Mouse (Mus musculus): ENCODE data around the gene Zfp62. TPM values are rescaled to one million over a fixed set of nuclear protein-coding genes. Genes with fewer than 3 reads are reported as not detected.
"Not testable (repeated sequence)": the region's sequence is repeated elsewhere in the genome, so short reads cannot be mapped to it uniquely, and the experiment has no call there.

Gene Zfp62
- polyA plus RNA-seq (2015; fragmentation: Nextera tagmentation; extraction: Ambion mirVana) = 28.3 and 30.0 TPM in 2 replicates

DNA sequence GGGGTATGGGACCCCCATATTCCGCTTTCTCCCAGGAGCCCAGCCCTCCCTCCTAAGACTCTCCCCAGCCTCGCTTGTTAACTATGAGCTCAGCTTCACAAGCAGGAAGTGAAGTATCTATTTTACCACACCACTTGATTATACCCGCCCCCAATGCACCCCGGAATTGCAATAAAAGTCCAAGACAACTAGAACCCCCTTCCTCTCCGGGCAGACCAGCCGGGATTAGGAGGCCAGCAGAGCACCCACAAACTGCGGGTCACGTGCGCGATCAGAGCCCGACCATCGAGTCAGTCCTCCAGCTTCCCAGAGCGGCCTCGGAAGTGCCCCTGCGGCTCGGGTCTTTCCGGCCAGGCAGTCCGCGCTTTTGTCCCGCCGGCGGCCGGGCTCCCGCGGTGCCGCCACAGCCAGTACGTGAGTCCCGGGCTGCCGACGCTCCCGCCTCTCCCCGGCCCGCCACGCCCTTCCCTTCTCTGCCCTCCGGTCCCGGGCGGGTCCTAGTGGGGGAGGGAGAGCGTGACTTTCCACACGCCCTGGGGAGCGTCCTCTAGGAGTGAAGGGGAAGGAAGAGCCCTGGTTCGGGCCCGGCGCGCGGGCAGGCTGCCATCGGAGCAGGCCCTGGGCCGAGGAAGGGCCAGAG lies at the start of gene Zfp62:
TSS of gene Zfp62 (plus strand) at position 164 of the 640 bp plus-strand sequence.
- peak within 1 kb of the TSS; percentile 93 for H3K4me2 ChIP-seq (ENCODE audit: low read depth, low read length)
- peak within 1 kb of the TSS; percentile 100 for H3K27ac ChIP-seq (ENCODE audit: low read length)
- H3K9me3 ChIP-seq (replicated peaks; ENCODE audit: control insufficient read depth, low read length) = no peaks in the 10 kb centered on the region
- ATAC-seq (replicated peaks; ENCODE audit: extremely low read depth, insufficient read depth, low FRiP score) = peak; percentile 92
- peaks cover 20% of the 10 kb centered on the region for H3K4me1 ChIP-seq (ENCODE audit: control insufficient read depth, insufficient read depth, low read length)
- under 1% methylated on average over 46 of the region's 47 CpGs for WGBS
- peak within 1 kb of the TSS; percentile 93 for H3K4me3 ChIP-seq (ENCODE audit: low read length)
- H3K36me3 ChIP-seq (ENCODE audit: control insufficient read depth, insufficient read depth) = no peaks in the 10 kb centered on the region; the same call in 1 of the 2 replicates
- H3K27me3 ChIP-seq (ENCODE audit: control insufficient read depth, insufficient read depth, low read length) = no peaks in the 10 kb centered on the region
- H3K9ac ChIP-seq (ENCODE audit: low read length) = peak within 1 kb of the TSS; percentile 98

DNA sequence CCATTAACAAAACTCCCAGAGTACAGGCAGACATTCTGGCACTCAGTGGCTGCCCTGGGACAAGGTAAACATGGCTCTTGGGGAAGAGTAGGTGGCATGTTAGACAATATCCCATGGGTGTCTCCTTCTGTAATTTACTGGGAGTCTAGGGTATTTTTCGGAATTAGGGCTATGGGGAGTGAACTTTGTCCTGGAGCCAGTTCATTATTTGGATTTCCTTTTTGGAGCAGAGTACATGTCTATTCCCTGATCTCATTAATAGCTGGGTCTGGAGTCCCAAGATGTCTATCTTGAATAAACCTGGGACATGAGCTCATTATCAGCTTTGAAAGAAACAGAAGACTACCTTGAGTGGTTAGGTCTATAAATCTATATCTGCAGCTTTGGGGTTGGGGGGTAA lies 49.0 kb upstream of the Zfp62 start, which contains the start of gene Olfr1394:
TSS of gene Olfr1394 (plus strand) at position 301 of the 400 bp plus-strand sequence.
- no peaks in the 10 kb centered on the region for H3K27me3 ChIP-seq (ENCODE audit: control insufficient read depth, insufficient read depth, low read length)
- no peaks in the 10 kb centered on the region for H3K4me1 ChIP-seq (ENCODE audit: control insufficient read depth, insufficient read depth, low read length)
- H3K36me3 ChIP-seq (ENCODE audit: control insufficient read depth, insufficient read depth) = no peaks in the 10 kb centered on the region
- no peak within 1 kb of the TSS for H3K27ac ChIP-seq (ENCODE audit: low read length)
- 60% methylated on average over 1 of the region's 1 CpGs for WGBS
- no peak within 1 kb of the TSS for H3K9ac ChIP-seq (ENCODE audit: low read length)
- H3K4me2 ChIP-seq (ENCODE audit: low read depth, low read length) = no peak within 1 kb of the TSS
- no peak for ATAC-seq (replicated peaks; ENCODE audit: extremely low read depth, insufficient read depth, low FRiP score)
- H3K9me3 ChIP-seq (replicated peaks; ENCODE audit: control insufficient read depth, low read length) = no peaks in the 10 kb centered on the region
- no peak within 1 kb of the TSS for H3K4me3 ChIP-seq (ENCODE audit: low read length)

DNA sequence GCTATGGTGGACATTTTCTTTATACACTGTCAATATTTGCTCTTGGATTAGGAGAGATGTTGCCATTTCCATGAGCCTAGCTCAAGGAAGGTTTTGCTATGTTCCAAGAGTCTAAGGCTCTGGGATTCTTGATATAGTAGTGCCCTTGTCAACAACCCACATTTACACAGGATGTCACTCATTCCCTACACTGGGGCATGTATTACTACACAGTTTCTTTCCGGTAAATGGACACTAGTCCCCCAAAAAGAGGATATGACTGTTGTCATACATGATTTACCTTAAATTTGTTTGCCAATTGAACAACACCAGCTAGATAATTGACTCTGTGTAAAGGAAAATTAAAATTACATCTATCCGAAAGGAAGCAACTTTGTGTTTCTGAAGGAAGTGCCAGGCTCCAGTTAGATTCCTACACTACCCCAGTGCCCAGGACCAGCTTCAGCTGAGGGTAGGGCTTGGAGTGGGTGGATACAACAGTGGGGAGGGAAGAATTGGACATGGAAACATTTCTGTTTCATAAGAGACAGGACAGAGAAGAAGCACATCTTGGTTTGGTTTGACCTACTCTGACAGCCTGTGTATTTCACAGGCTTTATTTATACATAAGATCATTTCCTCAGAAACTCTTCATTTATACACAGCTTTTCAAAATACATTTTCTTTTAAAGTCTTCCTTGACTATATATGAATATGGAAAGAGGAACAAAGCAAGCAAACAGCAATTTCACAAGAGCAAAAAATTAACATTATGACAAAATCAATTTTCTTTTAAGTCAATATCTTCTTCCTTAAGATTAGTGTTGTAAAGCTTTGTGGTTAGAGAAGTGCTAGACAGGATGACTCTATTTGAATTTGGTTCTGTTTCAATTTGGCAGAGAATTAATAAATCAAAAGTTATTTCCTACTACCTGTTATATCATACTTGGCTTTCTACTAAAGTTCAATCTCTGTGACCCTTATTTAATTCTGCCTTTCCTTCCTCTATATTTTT lies 46.0 kb upstream of the Zfp62 start:
- no peaks in the 10 kb centered on the region for H3K9me3 ChIP-seq (replicated peaks; ENCODE audit: control insufficient read depth, low read length)

DNA sequence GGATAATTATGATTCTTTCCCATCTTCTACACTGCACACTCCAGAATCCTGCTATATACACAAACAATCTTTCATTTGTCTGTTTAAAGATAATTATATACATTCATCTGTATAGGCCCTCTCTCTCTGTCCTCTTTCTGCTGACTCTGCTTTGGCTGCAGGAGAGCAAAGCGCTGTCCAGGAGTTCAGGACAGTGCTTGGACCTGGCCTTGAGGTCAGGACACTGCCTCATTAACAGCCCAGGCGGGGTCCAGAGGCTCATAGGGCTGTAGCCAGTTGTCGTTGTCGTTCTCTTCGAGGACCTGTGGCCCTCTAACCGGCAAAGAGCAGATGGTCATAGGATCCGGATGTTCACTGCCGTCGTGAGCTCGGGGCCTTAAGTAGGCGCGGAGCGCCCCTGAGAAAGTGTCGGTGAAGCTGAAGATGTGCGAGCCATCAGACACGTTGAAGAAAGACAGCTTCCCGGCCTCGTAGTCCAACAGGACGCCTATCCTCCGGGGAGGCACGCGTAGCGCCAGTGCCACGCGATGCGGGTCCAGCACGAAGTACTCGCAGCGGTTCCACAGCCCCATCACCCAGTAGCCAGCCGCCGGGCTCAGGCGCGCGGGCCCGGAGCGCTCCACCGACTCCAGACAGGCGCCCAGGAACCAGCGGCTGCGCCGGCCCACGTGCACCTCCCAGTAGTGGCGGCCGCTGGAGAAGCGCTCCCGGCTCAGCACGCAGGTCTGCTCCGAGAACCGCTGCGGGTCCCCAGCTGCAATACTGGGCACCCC lies 34.1 kb upstream of the Zfp62 start:
- Histone ChIP-seq H3K4me3 (ENCODE audit: low read length) (peak overlapping the region; percentile 37), H3K36me3 (ENCODE audit: control insufficient read depth, insufficient read depth) (no peaks in the 10 kb centered on the region), H3K27ac (ENCODE audit: low read length) (no peak overlapping the region), H3K4me2 (ENCODE audit: low read depth, low read length) (peak overlapping the region; percentile 58), H3K9me3 (replicated peaks; ENCODE audit: control insufficient read depth, low read length) (peaks cover 7% of the 10 kb centered on the region), H3K9ac (ENCODE audit: low read length) (no peak overlapping the region), H3K27me3 (ENCODE audit: control insufficient read depth, insufficient read depth, low read length) (peaks cover 12% of the 10 kb centered on the region; the same call in 1 of the 2 replicates), H3K4me1 (ENCODE audit: control insufficient read depth, insufficient read depth, low read length) (peaks cover 5% of the 10 kb centered on the region)
- 8% methylated on average over 50 of the region's 50 CpGs for WGBS
- ATAC-seq (replicated peaks; ENCODE audit: extremely low read depth, insufficient read depth, low FRiP score) = 0 out of 2 replicates have a peak, but pooled peaks have one; percentile 14

More for the DNA sequence above, 46.0 kb upstream of the Zfp62 start:
- H3K4me1 ChIP-seq (ENCODE audit: control insufficient read depth, insufficient read depth, low read length) = no peaks in the 10 kb centered on the region
- H3K36me3 ChIP-seq (ENCODE audit: control insufficient read depth, insufficient read depth) = no peaks in the 10 kb centered on the region
- H3K9ac ChIP-seq (ENCODE audit: low read length) = no peak overlapping the region
- WGBS = 85% methylated on average over 2 of the region's 2 CpGs
- H3K27me3 ChIP-seq (ENCODE audit: control insufficient read depth, insufficient read depth, low read length) = no peaks in the 10 kb centered on the region
- no peak for ATAC-seq (replicated peaks; ENCODE audit: extremely low read depth, insufficient read depth, low FRiP score)
- no peak overlapping the region for H3K4me2 ChIP-seq (ENCODE audit: low read depth, low read length)
- H3K4me3 ChIP-seq (ENCODE audit: low read length) = no peak overlapping the region
- H3K27ac ChIP-seq (ENCODE audit: low read length) = no peak overlapping the region

DNA sequence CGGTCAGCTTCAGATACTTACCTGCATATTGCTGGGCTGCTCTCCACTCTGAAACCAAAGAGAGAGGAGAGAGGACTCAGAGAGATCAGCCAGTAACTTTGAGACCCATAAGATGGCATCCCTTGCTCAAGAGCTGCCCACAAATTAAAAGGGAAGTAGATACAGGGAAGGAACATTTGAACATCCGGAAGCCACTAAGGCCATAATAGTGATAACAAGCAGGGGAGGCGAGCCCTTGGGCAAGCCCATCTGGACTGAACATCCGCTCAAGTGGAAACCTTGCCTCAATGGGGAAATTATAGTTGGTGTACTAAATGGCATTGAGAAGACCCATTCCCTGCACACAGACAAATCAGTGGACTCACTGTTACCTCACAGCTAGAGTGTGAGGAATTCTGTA lies 32.5 kb upstream of the Zfp62 start:
- WGBS = 87% methylated on average over 4 of the region's 4 CpGs
- Histone ChIP-seq H3K36me3 (ENCODE audit: control insufficient read depth, insufficient read depth) (no peaks in the 10 kb centered on the region), H3K27ac (ENCODE audit: low read length) (no peak overlapping the region)

DNA sequence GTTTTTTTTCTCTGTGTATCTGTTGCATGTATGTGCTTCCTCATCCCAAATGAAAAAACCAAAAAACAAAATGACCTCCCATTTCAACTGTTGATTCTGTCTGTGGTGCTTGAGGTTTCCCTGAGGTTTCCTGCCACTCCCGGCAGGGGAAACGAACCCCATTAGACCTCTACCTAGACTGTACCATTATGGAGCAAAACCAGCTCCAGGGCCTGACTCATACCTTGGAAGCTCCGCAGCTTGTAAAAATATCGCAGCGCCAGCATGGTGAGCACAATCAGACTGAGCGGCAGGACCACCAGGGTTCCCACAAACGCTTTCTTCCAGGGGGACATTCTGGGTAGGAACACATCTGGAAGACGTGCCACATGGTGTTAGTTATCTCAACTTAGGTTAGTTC lies 27.7 kb upstream of the Zfp62 start:
- H3K36me3 ChIP-seq (ENCODE audit: control insufficient read depth, insufficient read depth) = no peaks in the 10 kb centered on the region
- H3K4me2 ChIP-seq (ENCODE audit: low read depth, low read length) = no peak overlapping the region
- no peak for ATAC-seq (replicated peaks; ENCODE audit: extremely low read depth, insufficient read depth, low FRiP score)
- no peaks in the 10 kb centered on the region for H3K4me1 ChIP-seq (ENCODE audit: control insufficient read depth, insufficient read depth, low read length)
- 78% methylated on average over 8 of the region's 8 CpGs for whole genome bisulfite sequencing
- no peak overlapping the region for H3K4me3 ChIP-seq (ENCODE audit: low read length)
- no peak overlapping the region for H3K9ac ChIP-seq (ENCODE audit: low read length)
- no peaks in the 10 kb centered on the region for H3K27me3 ChIP-seq (ENCODE audit: control insufficient read depth, insufficient read depth, low read length)
- H3K9me3 ChIP-seq (replicated peaks; ENCODE audit: control insufficient read depth, low read length) = no peaks in the 10 kb centered on the region
- no peak overlapping the region for H3K27ac ChIP-seq (ENCODE audit: low read length)

More for the DNA sequence above, 32.5 kb upstream of the Zfp62 start:
- Histone ChIP-seq H3K4me2 (ENCODE audit: low read depth, low read length) (no peak overlapping the region), H3K9ac (ENCODE audit: low read length) (no peak overlapping the region), H3K4me3 (ENCODE audit: low read length) (no peak overlapping the region), H3K4me1 (ENCODE audit: control insufficient read depth, insufficient read depth, low read length) (peaks cover 5% of the 10 kb centered on the region), H3K9me3 (replicated peaks; ENCODE audit: control insufficient read depth, low read length) (peaks cover 7% of the 10 kb centered on the region), H3K27me3 (ENCODE audit: control insufficient read depth, insufficient read depth, low read length) (peaks cover 12% of the 10 kb centered on the region; the same call in 1 of the 2 replicates)
- ATAC-seq (replicated peaks; ENCODE audit: extremely low read depth, insufficient read depth, low FRiP score) = no peak

DNA sequence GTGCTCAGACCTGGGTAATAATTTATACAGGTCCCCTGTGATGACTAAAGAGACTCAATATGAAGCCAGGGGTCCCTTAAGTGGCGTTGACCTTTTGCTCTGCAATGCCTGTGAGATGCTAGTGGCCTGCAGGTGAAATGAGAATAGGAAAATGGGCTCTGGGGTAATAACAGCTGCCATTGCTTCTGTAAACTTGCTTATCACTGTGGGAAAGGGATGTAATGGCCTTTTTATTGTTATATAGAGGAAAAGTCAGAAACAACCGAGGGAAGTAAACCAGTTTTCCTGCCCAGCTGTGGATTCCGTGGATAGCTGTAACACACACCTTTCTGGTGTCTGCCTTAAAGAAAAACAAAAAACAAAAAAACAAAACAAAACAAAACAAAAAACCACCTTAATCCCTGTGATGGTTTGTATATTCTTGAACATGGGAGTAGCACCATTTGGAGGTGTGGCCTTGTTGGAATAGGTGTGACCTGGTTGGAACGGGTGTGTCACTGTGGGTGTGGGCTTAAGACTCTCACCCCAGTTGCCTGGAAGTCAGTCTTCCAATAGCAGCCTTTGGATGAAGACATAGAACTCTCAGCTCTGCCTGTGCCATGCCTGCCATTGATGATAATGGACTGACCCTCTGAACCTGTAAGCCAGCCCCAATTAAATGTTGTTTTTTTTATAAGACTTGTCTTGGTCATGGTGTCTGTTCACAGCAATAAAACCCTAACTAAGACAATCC lies 26.9 kb upstream of the Zfp62 start:
- not testable (repeated sequence) for H3K27me3 ChIP-seq (ENCODE audit: control insufficient read depth, insufficient read depth, low read length); H3K4me3 ChIP-seq (ENCODE audit: low read length); H3K36me3 ChIP-seq (ENCODE audit: control insufficient read depth, insufficient read depth); H3K9ac ChIP-seq (ENCODE audit: low read length); H3K4me1 ChIP-seq (ENCODE audit: control insufficient read depth, insufficient read depth, low read length); H3K9me3 ChIP-seq (replicated peaks; ENCODE audit: control insufficient read depth, low read length); ATAC-seq (replicated peaks; ENCODE audit: extremely low read depth, insufficient read depth, low FRiP score); H3K4me2 ChIP-seq (ENCODE audit: low read depth, low read length); H3K27ac ChIP-seq (ENCODE audit: low read length)
- 67% methylated on average over 4 of the region's 4 CpGs for WGBS

DNA sequence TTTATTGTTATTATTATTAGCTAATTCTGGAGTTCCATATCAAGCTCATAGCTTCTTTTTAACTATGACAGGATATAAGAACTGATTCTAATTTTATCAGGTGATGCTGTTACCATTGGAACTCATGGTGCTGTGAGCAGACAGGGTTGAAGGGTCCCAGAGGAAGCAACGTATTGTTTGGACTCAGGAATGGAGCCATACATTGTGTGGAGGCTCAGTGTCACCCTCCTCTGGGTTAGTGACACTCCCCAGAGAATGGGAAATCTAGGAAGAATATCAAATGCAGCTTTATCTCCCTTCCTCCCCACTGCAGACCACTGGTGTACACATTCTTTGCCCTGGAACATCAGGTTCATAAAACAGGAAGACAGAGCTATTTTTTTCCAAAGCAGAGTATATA lies 19.9 kb upstream of the Zfp62 start:
- H3K27ac ChIP-seq (ENCODE audit: low read length) = no peak overlapping the region
- H3K4me3 ChIP-seq (ENCODE audit: low read length) = no peak overlapping the region
- no peaks in the 10 kb centered on the region for H3K4me1 ChIP-seq (ENCODE audit: control insufficient read depth, insufficient read depth, low read length)
- 47% methylated on average over 1 of the region's 1 CpGs for WGBS
- H3K9ac ChIP-seq (ENCODE audit: low read length) = no peak overlapping the region
- H3K4me2 ChIP-seq (ENCODE audit: low read depth, low read length) = no peak overlapping the region
- no peaks in the 10 kb centered on the region for H3K9me3 ChIP-seq (replicated peaks; ENCODE audit: control insufficient read depth, low read length)
- H3K27me3 ChIP-seq (ENCODE audit: control insufficient read depth, insufficient read depth, low read length) = no peaks in the 10 kb centered on the region
- peak; percentile 35; the same call in 1 of the 2 replicates for ATAC-seq (replicated peaks; ENCODE audit: extremely low read depth, insufficient read depth, low FRiP score)
- no peaks in the 10 kb centered on the region for H3K36me3 ChIP-seq (ENCODE audit: control insufficient read depth, insufficient read depth)

Measured in heart, embryonic 16.5 days (tissue).